Mouse (Mus musculus): ENCODE data around the gene Begain. TPM values are rescaled to one million over a fixed set of nuclear protein-coding genes. Genes with fewer than 3 reads are reported as not detected.

The Begain gene
- polyA plus RNA-seq (2012; rRNA removed) = 1.5 and 1.7 TPM in 2 replicates

DNA sequence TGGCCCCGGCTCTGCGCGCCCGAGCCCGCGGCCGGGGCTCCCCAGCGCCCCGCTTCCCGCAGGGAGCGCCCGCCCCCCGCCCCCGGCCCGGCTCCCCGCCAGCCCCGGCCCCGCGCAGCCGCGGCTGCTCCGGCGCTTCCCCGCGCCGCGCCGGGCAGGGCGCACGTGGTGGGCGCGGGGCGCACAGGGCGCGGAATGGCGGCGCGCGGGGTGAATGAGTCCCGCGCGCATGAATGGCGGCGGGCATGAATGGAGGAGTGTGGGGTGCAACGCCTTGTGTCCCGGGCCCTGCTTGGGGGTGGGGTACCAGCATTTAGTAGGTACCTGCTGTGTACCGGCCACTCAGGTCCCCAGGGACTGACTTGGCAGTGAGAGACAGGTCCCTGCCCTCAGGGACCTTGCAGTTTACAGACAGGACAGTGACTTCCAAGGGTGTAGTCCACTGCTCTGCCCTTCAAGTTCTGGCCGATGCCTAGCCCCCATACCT is at the start of gene Begain:
Begain (minus strand) TSS at position 51 of the 487 bp plus-strand sequence.

Other genes starting within 250 kb of the Begain start
- 7.5 and 9.6 TPM in 2 replicates for gene Slc25a29, start 232.3 kb downstream of the Begain start, polyA plus RNA-seq (2012; rRNA removed)
- gene Slc25a47, start 232.2 kb downstream of the Begain start, polyA plus RNA-seq (2012; rRNA removed) = 6.4 and 8.0 TPM in 2 replicates
- 4.0 and 4.5 TPM in 2 replicates for gene Wdr25, start 174.6 kb downstream of the Begain start, polyA plus RNA-seq (2012; rRNA removed)
- 61.0 and 63.0 TPM in 2 replicates for gene Wars, start 174.0 kb downstream of the Begain start, polyA plus RNA-seq (2012; rRNA removed)

Data from stomach, adult 2 months (tissue).